Mouse (Mus musculus) urinary bladder, postnatal 4 days (tissue): ENCODE data around the gene Atg10.
"Not testable (repeated sequence)": the region's sequence is repeated elsewhere in the genome, so short reads cannot be mapped to it uniquely, and the experiment has no call there.

Experiments
- DNase-seq, 2 experiments: peaks; one replicate each; pipeline ENCODE4 v3.0.0; 2021 to 2022; ENCODE audit warnings: low spot score in 2 of 2

Gene Atg10

GRCm38 (mm10) chr13:91223587-91224437, at the start of gene Atg10:
Gene Atg10, minus strand, starts transcription at chr13:91223968.
- DNase-seq: peak; percentile 85 to 87

GRCm38 (mm10) chr13:91252406-91252805, 28.6 kb upstream of the Atg10 start:
- DNase-seq: no peak

GRCm38 (mm10) chr13:91251636-91252035, 27.9 kb upstream of the Atg10 start:
- no peak for DNase-seq

- not testable (repeated sequence) for DNase-seq
Measured at GRCm38 (mm10) chr13:91250050-91250449, 26.3 kb upstream of the Atg10 start.

GRCm38 (mm10) chr13:91246472-91246871, 22.7 kb upstream of the Atg10 start:
- no peak for DNase-seq

- no peak for DNase-seq
Measured at GRCm38 (mm10) chr13:91237976-91238375, 14.2 kb upstream of the Atg10 start.

GRCm38 (mm10) chr13:91236884-91237283, 13.1 kb upstream of the Atg10 start:
- DNase-seq: no peak

- no peak for DNase-seq
Measured at GRCm38 (mm10) chr13:91224438-91224814, 658 bp upstream of the Atg10 start.

GRCm38 (mm10) chr13:91223063-91223462, 705 bp downstream of the Atg10 start:
- no peak for DNase-seq

- no peak for DNase-seq
Measured at GRCm38 (mm10) chr13:91221696-91222095, 2.1 kb downstream of the Atg10 start.

- DNase-seq: no peak
Measured at GRCm38 (mm10) chr13:91217691-91218090, 6.1 kb downstream of the Atg10 start.

- no peak for DNase-seq
Measured at GRCm38 (mm10) chr13:91216656-91217205, 7.0 kb downstream of the Atg10 start.

- no peak for DNase-seq
Measured at GRCm38 (mm10) chr13:91212958-91213357, 10.8 kb downstream of the Atg10 start.

GRCm38 (mm10) chr13:91206237-91206636, 17.5 kb downstream of the Atg10 start:
- no peak for DNase-seq

GRCm38 (mm10) chr13:91202564-91202963, 21.2 kb downstream of the Atg10 start:
- DNase-seq: no peak

GRCm38 (mm10) chr13:91187378-91188234, 36.2 kb downstream of the Atg10 start:
- no peak for DNase-seq

- no peak for DNase-seq
Measured at GRCm38 (mm10) chr13:91185248-91185867, 38.4 kb downstream of the Atg10 start.

GRCm38 (mm10) chr13:91184226-91184625, 39.5 kb downstream of the Atg10 start:
- DNase-seq: no peak

GRCm38 (mm10) chr13:91180364-91180763, 43.4 kb downstream of the Atg10 start:
- no peak for DNase-seq

- no peak for DNase-seq
Measured at GRCm38 (mm10) chr13:91179174-91179899, 44.4 kb downstream of the Atg10 start.
